Mouse (Mus musculus) v-Abl transformed pro-B cells (cell line): ENCODE results near the gene Upf2.
"Not testable (repeated sequence)": the region's sequence is repeated elsewhere in the genome, so short reads cannot be mapped to it uniquely, and the experiment has no call there.

Experiments
- in situ Hi-C, 2 experiments: fragments of 400-800 bp; cut with MboI; formaldehyde crosslinking; loops; one replicate each; pipeline ENCODE4 v1.15.1; 2025; ENCODE audit not compliant: unreplicated experiment in 2 of 2

Gene Upf2

GRCm38 (mm10) chr2:6060071-6060804, 109.0 kb downstream of the Upf2 start:
- in situ Hi-C loops, result no loop called here

- in situ Hi-C loops, result no loop called here
Measured at GRCm38 (mm10) chr2:6067341-6067740, 116.1 kb downstream of the Upf2 start.

GRCm38 (mm10) chr2:6070925-6071324, 119.7 kb downstream of the Upf2 start:
- in situ Hi-C loops, result no loop called here

GRCm38 (mm10) chr2:6071598-6072440, 120.5 kb downstream of the Upf2 start:
- in situ Hi-C loops, result no loop called here

DNA sequence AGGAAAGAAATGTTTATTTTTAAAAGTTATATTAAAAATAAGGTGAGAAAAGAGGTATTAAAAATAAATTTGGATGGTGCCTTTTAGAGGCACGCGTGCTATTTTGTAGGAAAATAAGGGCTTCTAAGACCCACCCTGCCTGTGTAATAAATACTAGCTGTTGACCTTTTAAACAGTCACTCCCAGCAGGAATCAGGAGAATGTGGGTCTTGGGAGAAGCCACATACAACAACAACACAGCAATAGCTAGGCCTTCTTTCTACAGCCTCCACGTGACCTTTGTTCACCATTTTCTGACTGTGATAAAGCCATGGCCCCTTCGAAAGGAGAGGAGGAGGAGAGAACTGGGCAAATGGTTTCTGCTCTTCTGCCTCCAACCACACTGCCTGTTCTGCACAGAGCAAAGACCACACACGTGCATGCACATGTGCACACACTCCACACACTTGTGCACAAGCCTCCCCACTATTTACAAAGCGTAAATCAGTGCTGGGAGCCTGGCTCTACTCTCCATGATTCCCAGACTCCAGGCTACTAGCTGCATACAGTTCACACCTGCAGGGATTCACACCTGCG, 121.5 kb downstream of the Upf2 start:
- in situ Hi-C loops, result no loop called here

DNA sequence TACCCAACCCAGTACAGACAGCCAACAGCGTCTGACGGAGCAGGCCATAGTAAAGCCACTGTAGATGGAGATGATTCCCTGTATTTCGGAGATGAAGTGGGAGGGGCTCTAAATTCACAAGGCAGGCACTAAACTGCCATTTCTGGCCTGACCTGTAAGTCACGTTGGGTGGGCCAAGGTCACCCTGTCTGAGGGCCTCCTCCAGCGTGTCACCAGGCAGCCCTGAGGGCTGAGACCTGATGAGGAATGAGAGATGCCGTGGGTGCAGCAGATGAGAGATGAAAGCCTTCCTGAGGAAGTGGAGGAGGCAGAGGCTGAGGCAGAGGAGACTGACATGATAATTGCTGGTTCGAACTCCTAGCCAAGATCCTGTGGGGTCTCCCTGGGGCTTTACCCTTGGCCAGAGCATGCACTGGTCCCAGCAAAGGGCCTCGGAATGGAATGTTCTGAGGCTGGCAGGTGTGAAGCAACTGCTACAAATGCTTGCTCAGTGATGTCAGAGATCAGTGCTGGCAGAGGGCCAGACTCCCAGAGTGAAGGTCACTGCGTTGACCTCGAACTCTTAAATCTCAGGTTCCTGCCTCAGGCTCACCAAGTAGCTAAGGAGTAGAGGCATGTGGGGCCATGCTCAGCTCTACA, 123.7 kb downstream of the Upf2 start:
- in situ Hi-C loops, result no loop called here

DNA sequence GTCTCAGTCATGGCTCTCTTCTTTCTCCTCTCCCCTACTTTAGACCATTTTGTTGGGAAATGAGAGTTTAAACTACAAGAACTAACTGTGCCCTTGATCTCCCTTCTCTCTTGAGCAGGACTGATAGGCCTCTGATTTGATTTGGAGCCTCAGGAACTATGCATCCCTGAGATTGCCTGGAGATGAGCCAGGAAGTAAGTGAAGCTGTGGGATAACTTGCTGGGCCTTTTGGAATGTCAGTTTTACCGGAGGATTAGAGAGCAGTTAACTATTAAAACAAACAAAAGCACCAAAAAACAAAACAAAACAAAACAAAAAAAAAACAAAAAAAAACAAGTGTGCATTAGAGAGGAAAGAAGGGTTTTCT, 124.2 kb downstream of the Upf2 start:
- in situ Hi-C loops, result no loop called here

GRCm38 (mm10) chr2:6080037-6080436, 128.8 kb downstream of the Upf2 start:
- in situ Hi-C loops, result no loop called here

- in situ Hi-C loops, result no loop called here
Measured at GRCm38 (mm10) chr2:6081108-6081507, 129.8 kb downstream of the Upf2 start.

DNA sequence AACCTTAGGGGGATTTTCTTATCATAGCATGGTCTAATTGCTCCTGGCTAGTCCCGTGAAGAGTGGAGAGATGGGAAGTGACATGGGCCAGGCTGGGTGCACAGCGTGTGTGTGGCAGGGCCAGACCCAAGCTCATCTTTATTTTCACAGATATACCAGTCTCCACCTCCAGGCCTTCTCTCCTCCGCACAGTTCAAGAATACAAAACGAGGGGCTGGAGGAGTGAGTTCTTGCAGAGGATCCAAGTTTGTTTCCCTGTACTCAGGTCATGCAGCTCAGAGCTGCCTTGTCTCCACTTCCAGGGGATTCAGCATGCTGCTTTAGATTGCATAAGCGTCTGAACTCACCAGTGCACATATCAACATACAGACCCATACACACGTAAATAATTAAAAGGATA, 131.3 kb downstream of the Upf2 start:
- in situ Hi-C loops, result no loop called here

- in situ Hi-C loops, result no loop called here
Measured at GRCm38 (mm10) chr2:6083696-6084095, 132.4 kb downstream of the Upf2 start.

DNA sequence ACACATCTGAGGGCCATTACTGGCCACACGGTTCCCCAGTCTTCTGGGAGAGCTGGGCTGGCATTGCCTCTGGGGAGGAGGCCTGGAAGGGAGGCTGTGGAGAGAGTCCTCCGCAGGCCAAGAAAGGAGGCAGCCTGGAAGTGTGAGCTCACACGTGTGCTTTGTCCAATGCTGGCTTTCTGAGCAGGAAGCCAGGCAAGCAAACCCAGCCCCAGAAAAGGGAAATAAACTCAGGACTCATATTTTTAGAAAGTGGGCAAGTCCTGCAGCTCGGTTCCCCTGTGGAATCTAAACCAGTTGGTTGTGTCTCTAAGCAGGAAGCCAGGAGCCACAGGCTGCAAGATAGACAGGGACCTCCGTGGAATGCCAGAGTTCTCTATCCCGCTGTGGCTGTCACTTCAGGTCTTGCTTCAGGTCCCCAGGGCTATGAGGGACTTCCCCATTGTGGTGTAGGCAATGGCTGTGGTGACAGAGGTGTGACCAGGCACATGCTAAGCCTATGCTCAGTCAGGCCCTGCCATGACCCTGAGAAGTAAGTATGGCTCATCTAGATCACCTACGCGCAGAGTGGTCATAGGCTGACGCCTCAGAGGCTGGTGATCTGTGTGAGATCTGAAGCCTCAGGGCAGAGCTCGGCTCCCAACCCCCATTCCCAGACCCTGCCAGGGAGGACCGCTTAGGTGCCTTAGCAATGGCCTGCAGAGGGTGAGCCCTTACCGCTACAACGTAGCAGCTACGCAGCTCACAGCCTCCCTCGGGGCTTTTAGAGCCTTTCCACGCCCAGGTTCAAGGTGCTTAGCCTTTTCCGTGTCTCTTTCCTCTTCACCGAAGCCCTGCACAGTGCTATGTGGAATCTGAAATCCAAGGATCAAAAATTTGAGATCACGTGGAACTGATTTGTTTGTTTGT, 134.6 kb downstream of the Upf2 start:
- in situ Hi-C loops, result no loop called here

DNA sequence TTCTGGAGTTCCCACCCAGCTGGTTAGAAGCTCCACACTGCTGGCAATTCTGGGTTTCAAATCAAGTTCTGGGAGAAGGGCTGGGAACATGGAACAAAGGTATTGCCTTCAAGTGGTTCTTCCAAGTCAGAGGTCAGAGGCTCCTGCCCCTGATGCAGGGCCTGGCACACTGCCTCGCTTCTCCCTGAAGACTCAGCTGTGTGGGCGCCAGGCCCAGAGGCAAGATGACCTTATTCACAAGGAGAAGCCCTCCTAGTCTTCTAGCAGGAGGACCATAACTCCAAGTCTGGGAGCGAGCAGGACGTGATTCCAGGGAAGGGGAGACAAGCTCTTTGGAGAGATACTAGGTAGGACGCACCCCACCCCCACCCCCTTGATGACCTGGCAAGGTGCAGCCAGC, 135.9 kb downstream of the Upf2 start:
- in situ Hi-C loops, result no loop called here

GRCm38 (mm10) chr2:6089941-6090340, 138.7 kb downstream of the Upf2 start:
- in situ Hi-C loops, result not testable (repeated sequence)

DNA sequence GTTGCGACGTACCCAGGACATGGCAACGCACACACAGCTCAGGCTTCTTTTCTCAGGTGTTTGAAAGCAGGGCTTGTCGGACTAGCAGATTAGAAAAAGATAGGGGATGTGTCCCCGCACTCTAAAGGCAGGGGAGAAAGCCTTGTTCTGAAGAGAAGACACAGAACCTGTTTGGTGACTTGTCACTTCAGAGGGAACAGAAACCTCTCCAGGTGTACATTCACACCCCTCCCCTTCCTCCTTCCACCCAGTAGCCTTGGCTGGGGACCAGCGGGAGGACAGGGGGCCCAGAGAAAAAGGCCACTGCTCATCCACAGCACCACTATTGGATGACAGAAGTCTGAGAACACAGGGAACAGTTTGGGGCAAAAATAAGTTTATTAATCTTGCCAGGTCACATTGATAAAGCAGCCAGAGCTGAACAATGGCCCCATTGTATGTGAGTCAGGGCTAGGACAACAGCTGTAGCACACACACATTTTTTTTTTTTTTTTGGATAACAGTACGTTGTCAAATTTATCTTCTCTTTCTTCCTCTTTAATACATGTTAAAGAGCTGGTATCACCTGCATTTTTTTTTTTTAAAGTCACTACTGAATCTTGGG, 145.9 kb downstream of the Upf2 start:
- in situ Hi-C loops, result no loop called here

- in situ Hi-C loops, result no loop called here
Measured at GRCm38 (mm10) chr2:6098924-6099323, 147.7 kb downstream of the Upf2 start.

GRCm38 (mm10) chr2:6099443-6099842, 148.2 kb downstream of the Upf2 start:
- in situ Hi-C loops, result no loop called here

DNA sequence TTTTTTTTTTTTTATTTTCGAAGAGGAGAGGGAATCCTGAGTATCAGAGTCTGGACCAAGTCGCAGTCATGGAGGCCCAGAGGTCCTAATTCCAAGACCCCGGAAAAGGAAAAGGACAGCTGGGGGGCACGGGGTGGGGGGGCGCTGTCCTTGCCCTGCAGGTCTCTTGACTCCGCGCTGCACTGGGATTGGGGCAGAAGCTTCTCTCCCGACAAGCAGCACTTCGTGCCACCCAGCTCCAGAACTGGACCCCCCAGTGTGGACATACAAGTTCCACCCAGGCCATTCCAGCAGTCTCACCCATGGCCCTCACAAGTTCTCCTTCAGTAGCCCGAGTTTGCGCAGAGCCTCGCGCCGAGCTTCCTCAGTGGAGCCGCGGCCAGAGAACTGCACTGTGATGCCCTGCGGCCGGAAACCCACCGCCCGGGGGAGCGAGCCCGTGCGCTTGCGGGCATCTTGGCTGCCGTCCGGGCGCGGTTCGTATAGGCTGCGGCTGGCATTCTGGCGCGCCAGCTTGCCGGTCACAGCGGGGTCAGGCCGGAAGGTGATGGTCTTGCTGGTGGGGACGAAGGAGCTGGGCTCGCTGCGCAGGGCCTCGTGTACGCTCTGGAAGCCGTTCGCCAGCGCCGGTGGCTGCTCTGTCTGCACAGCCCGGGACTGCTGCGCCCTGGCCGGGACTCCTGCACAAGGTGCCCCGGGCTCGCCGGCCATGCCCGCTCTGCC, 148.9 kb downstream of the Upf2 start:
- in situ Hi-C loops, result no loop called here

- in situ Hi-C loops, result no loop called here
Measured at GRCm38 (mm10) chr2:6100755-6101154, 149.5 kb downstream of the Upf2 start.
